Mouse (Mus musculus) kidney, postnatal 25 days (tissue): ENCODE measurements at regions not wholly inside any gene's neighbourhood (a gene's known extent, or its start where the extent isn't known, plus 50 kb on each side); places are given as distances from the start of the nearest gene placed in this dataset.

Experiments used
- DNase-seq, 2 experiments: peaks; one replicate each; pipeline ENCODE4 v3.0.0; 2021; ENCODE audit warnings: mixed read lengths in 2 of 2

DNA sequence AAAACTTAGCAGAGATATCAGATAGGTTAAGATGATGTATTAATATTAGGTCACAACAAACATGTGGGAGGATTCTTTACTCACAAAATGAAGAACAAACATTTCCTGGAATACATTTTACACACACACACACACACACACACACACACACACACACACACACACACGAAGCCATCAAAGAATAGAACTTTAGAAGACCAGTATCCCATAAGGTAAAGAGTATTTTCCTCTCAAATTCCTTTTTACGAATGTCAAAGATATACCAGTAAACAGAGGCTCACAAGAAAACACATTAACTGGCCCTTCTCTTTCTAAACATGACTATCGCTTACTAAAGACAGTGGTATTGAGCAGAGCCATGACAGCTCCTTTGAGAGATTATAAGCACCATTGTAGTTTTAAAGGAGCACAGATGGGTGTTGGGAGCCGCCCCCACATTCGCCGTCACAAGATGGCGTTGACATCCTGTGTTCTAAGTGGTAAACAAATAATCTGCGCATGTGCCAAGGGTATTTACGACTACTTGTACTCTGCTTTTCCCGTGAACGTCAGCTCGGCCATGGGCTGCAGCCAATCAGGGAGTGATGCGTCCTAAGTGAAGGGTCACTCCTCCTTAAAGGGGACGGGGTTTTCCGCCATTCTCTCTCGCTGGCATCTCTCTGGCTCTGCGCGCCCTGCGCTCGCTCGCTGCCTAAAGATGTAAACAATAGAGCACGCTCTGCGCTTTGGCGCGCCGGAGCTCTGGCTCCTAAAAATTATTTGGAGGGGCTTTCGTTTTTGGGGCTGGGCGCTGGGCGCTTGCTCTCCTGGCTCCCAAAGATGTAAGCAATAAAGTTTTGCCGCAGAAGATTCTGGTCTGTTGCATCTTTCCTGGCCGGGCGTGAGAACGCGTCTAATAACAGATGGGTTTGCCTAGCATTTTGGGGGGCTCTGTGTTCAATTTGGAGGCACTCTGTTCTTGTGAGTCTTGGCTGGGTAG is 160.0 kb downstream of the Csl start:
- peak in 1 of 2 experiments; percentile 23 for DNase-seq

DNA sequence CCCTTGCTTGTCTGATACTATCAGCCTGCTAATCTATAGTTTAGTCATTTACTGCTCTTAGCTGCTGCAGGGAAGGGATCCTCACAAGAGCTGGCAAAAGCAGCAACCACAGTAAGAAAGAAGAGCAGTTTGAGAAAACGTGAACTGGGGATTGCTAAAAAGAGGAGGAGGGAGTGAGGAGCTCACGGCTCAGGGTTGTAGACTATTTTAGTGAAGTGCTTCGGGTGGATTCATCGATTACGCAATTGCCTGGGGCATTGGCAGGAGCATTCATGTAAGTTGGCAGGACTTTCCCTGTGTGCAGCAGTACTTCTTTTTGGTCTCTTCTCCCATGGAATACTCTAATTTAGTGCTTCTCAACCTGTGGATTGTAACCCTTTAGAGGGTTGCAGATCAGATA is 157.1 kb downstream of the Csl start:
- no peak for DNase-seq

DNA sequence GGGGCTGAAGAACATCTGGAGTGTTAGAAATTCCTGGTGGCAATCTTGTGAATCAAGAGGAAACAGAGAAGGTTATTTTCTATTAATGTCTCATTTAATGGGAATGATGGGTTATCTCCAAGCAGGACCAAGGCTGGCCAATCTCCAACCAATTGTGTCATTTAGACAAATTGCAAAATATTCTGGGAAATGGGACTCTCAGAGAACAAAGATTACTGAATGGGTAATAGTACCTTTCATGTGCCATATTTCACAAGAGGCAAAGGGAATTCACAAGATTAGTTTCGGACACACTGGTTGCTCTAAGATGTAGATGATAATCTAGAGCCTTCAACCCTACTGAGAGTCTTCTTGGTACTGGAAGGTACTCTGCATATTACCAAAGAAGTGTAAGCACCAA is 155.3 kb downstream of the Csl start:
- no peak for DNase-seq

DNA sequence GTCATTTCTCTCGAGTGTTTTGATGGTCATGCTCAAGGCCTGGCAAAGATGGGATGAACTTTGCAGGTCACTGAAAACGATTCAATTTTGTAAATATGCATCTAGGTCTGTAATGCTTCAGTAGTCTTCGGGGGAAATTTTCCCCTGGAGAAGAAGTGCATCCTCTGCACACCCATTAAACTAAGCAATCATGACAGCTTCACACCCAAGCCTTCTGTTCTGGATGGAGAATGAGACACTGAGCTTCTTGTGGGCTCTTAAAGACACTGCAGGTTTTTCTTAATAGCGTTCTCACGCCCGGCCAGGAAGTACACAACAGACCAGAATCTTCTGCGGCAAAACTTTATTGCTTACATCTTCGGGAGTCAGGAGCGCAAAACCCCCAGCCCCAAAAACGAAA is 151.0 kb downstream of the Csl start:
- DNase-seq: no peak

DNA sequence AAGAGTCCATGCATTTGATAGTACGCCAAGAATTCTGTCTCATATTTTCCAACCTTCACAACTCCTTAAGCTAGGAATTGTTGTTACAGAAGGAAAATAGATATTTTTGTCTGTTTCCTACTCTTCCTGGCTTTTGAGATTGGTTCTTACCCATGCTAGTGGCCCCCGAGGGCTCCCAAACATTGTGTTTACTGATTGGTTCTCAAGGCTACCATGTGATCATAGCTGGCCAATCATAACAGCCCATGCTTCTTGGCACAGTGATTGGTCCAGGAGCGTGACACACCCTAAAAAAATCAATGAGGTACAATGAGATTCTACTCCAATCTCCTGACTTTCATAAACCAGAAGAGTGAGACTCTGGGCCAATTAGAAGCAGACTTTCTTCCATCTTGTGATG is 150.0 kb downstream of the Csl start:
- no peak for DNase-seq

DNA sequence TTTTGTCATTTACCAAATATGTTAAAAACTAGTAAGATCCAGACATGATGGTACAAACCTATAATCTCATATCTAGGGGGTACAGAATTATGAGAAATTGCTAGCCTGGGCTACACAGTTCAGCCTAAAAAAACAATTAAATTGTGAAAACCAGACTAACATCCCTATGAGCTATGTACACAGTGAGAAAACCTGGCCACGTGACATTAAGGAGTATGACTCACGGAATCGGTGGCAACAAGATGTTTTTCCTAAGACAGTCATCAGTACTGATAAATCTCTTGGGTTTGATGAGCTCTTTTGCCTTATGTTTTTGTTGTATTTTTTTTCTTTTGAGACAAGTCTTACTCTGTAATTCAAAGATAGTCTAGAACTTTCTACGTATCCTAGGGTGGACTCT is 148.6 kb downstream of the Csl start:
- DNase-seq: no peak

DNA sequence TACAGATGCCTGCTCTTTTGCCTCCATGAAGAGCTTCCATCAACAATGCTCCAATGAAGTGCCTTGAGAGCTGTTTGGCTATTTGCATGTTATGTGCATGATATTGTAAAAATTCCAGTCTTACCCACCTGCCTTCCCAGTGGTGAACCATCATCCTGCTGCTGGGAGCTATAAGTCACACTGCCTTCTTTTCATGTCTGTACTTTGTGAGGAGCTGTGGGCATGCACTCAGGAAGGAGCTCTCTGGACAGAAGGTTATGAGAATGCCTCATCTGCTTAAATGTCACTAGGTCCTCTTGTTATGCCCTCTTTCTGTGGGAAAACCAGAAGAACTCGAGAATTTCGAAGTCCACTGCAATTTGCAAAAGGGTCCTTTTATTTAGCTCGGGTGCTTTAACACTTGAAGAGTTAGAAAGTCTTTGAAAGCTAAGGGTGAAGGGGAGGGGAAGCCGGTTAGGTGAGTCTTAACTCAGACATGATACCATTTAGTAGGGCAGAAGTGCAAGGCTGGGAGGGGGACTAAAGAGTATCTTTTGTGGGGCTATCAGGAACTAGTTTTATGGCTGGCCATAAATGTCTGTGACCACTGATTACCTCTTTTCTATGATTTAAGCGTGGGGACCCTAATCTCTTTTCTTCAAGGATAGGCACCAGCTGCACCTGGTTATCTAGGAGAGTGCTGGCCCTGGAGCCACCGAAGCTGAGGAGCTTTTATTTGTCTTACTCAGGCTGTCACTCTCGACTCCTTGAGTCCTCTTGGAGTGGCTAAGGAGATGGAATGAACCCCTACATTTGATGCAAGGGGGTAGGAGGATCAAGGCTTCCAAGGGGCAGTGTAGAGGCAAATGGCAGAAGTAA is 144.8 kb downstream of the Csl start:
- DNase-seq: no peak

DNA sequence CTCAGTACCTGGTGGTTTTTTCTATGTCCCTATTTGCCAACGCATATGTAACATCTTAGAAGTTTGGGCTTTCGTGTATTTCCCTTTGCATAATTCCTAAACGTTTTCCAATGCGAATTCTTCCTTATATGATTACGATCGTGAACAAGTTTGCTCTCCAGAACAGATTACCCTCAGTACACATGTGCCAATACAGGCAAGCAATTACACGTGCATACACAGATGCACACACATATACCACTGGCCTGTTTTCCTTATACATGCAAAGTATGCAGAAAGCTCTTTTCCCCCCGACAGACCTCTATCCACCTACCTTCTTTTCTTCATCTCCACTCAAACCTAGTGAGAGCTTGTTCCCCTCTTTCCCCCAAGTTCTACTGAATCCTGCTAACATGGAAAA is 144.1 kb downstream of the Csl start:
- DNase-seq: no peak

DNA sequence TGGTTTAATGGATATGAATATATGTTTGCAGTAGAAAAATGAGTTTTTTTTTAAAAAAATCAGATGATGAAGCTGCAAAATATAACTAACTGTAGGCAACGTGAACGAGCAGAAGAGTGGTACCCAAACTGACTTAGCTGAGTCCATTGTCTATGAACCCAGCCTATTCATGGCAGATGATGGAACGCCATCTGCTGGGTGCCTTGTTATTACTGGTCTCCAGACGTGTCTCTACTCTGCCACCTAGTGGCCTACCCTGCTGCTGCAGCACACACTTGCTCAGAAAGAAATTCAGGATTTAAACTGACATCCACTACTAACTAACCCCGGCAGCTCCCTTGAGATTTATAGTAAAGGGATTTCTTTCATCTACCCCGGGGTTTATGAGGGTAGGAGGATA is 143.7 kb downstream of the Csl start:
- DNase-seq: peak; percentile 86 to 96

DNA sequence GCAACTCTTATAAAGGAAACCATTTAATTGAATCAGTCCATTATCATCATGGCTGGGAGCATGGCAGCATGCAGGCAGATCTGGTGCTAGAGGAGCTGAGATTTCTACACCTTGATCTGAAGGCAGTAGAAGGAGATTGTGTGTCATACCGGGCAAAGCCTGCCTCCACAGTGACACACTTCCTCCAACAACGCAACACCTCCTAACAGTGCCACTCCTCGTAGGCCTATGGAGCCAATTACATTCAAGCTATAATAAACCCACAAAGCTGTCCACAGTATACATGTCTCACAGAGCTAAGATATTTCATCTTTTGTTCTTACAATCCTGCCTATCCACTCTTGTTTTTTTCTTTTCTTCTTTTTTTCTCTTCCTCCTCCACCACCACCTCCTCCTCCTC is 141.8 kb downstream of the Csl start:
- no peak for DNase-seq

DNA sequence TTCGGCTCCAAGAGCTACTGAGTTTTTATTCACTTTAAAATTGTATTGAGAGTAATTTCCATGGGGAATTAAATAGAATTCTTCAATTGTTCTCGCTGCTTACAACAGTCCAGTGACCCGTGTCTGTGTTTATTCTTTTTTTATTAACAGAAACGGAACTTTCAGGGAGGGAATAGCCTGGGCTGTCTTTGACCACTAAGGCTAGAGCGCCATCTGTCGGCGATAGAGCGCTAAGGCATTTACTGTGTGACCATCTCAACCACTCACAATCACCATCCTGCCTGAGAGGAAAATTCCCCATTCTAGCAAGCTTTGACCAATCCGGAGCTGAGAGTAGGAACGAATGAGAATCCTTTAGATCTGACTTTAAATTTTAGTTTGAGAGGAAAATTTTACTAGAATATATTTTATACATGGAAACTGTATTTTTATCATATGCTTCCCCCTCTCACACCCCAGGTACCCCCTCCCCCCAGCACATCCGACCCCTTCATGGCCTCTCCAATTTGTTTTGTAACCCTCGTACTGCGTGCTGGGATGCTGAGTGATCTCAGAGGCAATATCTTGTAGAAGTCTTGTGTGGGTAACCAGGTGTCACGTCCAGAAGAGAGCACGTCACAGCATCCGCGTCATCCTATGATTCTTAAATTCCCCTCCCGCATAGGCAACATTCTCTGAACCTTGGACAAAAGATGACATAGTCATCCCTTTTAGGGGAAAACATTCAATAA is 139.9 kb downstream of the Csl start:
- DNase-seq: peak; percentile 80 to 85

DNA sequence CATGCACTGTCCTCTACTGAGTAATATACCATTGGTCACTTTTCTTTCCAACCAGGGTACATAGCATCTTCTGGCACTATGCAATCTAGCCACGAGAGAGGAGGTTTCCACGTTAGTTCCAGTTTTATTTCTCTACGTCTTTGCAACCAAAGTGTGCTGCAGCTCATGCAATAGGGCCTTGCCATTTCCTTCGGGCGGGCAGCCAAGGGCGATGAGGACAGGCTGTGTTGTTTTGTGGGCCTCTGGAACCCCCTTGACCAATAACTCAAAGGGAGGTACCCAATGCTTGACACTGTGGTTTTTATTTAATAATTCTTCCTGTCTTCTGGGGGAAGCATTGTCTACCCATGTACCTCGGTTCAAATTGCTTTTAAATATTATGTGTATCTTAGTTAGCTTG is 139.0 kb downstream of the Csl start:
- no peak for DNase-seq

DNA sequence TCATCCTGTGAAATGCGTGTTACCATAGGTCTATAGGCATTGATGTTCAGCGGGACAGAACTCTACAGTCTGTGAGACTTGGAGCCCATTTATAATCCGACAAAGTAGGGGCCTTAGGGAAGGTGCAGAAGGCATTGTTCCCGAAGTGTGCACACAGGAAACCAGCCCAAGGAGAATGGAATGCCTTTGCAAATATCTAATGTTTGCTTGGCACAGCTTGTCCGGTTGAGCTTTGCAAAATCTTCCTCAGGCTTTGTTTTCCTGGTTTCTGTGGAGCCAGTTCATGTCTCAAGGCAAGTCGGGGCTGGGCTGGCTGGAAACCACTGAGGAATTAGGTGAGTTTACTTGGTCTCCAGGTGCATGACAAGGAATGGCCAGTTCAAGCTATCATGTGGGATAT is 132.1 kb downstream of the Csl start:
- no peak for DNase-seq

DNA sequence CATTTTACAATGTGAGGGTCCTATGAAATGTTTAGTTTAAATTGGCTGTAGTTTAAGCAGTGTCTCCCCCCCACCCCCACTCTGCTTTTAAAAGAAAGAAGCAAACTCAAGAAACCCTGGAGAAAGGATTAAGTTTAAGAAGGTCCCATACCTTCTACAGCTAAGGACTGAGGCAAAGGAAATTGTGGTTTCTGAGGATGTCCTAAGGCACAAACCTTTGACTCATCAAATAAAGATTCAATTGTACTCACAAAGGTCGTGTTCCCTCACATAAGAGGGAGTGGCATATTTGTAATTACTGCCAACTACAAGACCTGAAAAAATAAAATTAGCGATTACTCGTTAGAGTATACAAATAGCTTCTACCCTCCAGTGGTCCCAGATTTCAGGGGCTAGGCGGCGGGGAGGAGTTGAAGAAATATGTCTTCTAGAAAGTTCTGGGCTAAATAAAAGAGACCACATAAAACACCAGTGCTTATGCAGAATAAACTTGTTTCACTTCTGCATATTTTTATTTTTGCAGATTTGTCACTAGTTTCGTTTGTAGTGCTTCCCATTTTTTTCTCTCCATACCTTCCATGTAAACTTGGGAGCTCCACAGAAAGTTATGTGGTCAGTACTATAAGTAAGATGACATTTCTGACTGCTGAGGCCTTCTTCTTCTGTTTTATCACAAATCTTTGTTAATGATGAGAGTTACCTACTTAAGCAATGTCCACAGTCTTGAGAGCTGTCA is 127.0 kb downstream of the Csl start:
- no peak for DNase-seq

DNA sequence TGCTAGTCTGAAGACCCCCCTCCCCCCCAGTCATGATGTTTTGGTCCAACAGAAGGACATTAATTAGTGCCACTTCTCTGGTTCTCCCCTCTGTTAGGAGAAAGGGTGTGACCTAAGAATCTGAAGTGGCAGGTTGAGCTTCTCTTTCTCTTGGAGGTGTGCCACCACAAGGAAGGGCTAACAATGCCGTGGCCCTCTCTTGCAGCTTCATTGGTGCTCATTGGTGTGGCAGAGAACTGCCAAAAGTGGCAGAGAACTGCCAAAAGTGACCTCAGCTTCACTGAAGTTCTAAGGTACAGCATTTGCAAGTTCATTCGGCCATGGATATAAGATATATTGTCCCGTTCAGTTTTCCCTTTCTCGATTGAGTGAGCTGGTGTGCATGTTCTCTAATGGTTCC is 123.7 kb downstream of the Csl start:
- no peak for DNase-seq

DNA sequence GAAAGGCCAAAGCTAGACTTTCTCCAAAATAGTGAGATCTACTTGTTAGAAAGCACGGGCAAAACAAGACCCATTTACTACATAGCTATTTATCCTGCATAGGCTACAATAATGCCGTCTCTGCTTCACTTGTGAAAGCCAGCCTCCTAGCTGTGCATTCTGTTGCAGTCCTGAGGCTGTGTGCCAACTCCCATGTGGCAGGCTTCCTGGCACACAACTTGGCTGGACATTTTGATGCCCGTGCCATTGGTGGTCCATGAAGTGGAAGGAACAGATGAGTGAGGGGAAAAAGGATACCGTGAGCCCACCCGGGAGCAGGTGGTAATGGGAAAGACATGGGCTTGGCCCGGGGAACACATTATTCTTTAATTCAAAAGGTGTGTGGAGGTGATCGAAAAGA is 120.4 kb downstream of the Csl start:
- no peak for DNase-seq

DNA sequence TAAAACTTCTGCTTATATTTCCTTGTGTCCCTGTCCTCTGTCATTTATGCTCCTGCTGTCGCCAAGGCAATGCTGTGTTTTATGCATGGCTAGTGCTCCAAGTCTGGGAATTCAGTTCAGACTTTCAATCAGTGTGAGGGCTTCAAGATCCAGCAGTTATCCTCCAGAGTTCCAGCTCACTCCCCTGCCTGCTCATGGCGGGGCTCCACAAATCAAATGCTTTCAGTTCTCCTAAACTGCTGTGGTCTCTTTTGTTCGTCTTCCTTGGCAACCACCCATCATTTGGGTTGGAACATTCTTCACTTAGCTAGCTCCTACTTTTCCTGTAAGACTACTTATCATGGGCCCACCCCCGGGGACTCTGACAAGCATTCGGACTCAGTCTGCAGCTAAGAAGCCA is 120.0 kb downstream of the Csl start:
- no peak for DNase-seq

DNA sequence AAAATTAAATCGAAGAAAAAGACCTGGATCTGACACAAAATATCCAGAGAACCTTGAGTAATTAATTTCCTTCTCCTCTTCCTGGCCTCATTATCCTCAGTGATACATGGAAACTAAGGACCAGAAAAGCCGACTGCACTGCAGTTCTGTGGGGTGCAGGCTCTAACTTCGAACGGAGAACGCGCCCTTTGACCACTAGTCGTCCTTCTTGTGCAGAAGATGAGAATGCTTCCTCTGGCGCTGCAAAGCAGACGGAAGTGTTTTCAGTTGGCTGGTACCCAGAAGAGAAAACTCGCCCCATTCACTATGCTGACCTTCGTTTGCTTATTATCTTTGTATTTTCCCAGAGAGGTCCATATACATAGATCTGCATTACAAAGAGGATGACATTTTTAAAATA is 117.7 kb downstream of the Csl start:
- peak; percentile 64 to 75 for DNase-seq

DNA sequence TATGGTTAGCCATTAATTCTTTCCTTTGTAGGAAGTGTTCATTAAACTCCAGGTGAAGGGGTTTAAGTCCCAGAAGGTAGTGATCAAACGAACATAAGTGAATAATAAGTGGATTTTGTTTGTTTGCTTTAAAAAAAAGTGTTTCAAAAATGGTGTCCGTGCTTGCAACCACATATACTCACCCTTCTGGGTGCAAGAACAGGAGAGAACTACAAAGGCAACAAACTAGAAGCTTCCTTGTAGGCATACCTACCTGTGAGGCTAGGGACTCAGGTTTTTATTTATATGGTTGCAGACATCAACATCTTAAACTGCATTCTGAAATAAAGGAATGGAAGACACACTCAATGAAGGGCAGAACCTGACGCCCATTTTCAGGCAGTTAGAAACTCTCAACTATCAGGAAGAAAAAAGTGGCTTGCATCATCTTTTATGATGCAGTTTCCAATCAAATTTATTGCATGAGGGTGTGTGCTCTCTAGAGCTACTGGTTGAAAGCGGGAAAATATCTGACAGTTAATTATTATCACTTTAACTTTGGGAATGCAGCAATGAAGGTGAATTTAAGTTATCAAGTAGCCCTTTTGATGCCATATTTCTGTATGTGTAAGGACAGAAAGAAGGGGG is 117.1 kb downstream of the Csl start:
- no peak for DNase-seq

DNA sequence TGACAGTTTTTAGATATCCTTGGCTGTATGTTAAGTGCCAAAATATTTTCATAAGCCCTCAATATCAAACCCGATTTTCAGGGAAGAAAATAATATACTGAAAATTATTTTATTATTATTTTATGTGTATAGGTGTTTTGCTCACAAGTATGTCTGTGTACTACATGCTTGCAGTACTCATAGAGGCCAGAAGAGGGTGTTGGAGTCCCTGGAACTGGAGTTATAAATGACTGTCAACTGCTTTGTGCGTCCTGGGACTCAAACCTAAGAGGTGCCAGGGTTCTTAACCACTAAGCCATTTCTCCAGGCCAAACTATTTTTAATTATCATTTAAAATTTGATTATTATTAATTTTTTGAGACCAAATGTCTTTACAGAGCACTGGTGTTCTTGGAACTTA is 114.5 kb downstream of the Csl start:
- DNase-seq: peak in 1 of 2 experiments; percentile 46

DNA sequence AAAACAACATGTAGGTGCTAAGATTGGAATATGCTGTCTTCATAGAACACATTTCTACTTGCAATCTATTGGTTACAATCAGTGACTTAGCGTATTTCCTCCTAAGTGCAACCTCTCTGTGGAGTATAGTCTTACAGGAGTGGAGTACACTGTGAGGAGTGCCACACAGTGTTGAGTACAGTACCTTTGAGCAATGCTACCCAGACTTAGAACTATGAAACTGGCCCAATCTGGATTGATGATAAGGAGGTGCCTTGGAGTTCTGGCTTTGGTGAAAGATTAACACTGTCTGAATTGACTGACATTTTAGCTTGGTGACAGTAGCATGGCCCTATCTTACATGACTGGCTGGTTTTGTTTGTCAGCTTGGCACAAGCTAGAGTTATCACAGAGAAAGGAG is 107.4 kb downstream of the Csl start:
- no peak for DNase-seq

DNA sequence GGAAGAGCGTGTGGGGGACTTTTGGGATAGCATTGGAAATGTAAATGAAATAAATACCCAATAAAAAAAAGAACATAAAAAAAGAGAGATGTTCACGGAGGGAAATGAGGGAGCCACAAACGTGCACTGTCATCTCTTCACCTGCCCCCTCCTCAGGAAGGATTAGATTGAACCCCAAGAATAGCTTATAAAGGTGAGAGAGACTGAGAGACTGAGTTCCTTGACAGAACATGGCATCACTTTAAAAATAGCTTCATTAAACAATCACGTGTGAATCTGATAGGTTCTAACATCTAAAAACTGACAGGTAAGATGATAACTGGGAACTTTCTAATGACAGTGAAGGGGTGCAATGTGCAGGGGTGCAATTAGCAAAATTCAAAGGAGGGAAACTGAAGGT is 105.2 kb downstream of the Csl start:
- DNase-seq: no peak
